Mouse (Mus musculus) bone marrow macrophage, adult 2 months (primary cell): ENCODE measurements around the gene Slc9a3r2.

Experiments
- CTCF ChIP-seq: IDR thresholded peaks from 2 replicates; pipeline ENCODE4 v1.5.1; 2012; ENCODE audit warnings: low read depth, mild to moderate bottlenecking, low read length, moderate library complexity
- POLR2A ChIP-seq: IDR thresholded peaks from 2 replicates; pipeline ENCODE4 v1.6.1; 2012; ENCODE audit warnings: mild to moderate bottlenecking, low read depth, low read length, borderline replicate concordance

GRCm38 (mm10) chr17:24699473-24699872 lies 49.3 kb upstream of the Slc9a3r2 start:
- TF ChIP-seq POLR2A (no peak), CTCF (no peak)
